Mouse (Mus musculus): ENCODE results near the gene Cntnap5a.

DNA sequence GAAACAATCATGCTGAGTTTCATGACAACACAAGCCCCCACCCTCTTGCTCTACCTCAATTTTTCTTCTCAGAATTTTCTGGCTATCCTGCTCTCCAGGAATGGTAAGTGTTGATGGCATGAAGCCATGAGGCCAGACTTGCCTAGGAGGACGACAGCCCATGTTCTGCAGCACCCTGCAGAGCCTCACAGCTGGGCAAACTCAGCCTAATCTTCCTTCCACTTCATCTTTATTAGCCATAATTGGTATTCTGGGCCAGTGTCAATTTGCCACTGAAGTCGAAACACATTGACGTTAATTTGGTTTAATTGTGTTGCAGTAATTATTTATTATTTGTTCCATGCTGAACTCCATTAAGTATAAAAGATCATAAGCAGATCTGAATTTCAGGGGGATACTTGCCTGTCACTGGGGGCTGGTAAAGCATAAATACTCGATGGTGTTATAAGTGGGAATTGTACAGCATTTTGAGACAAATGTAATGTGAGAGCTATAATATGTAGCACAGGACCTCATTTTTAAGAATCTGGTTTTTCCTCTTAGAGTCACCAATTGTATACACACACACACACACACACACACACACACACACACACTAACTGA lies 770.7 kb downstream of the Cntnap5a start:
- TF ChIP-seq SRF (IDR thresholded peaks at IDR 0.05; ENCODE audit: control insufficient read depth, insufficient read length, low read depth) (no peak), POLR2A (IDR thresholded peaks at IDR 0.05; ENCODE audit: insufficient read length, low read depth) (no peak), USF1 (IDR thresholded peaks at IDR 0.05; ENCODE audit: low read depth) (no peak), MYOD1 (IDR thresholded peaks at IDR 0.05; ENCODE audit: control insufficient read depth in 1 of 3, insufficient read length in 2 of 3, low read depth in 2 of 3) (no peak), E2F4 (IDR thresholded peaks at IDR 0.05; ENCODE audit: insufficient read depth) (no peak)

Measured in myocyte (in vitro differentiated cells).